17 mouse cellular contexts compared by ENCODE assay signal in the genomic region with DNA sequence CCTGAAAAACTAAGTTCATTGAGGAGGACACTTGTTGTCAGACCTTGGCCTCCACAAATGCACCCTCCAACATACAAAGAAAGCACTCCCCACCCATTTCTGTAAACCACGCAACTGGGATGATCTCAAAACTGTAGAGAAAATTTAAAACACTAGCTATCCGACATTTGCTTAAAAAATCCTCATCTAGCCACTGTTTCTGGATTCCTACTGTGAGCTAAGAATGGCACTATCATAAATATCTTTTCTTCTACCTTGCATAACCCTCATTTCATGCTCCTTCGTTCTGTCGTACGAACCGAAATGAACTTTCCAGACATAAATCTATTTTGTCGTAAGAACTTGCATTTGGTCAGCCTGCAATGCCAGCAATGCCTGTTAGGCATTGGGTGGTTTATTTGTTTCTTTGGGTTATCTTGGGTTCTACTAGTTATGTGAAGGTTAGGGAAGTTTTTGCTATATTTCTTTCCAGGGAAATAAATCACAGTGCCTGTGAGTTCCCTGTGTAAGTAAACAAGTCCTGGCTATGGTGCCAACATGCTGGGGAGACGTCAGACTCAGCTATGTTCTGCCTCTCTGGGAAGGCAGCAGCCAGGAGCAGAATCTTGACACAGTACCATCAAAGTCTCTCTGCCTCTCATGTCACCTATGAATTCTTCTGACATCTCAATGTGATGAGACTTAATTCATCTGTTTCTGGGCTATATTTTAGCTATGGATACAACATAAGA.
"Had no signal": no experiment of that assay in that cellular context is flagged by ENCODE, and none has a peak within 500 bp of the region (broad histone marks: within the 10 kb centered on the region; RNA-seq: fewer than 3 reads in every experiment).

No protein-coding gene starts in this region.

- ATAC-seq: liver, embryonic 12.5 days; liver, postnatal 0 days; lung, postnatal 0 days; midbrain, embryonic 13.5 days; midbrain, embryonic 15.5 days; midbrain, embryonic 16.5 days had no signal

- DNase-seq: left cerebral cortex, postnatal 4 days; liver; liver, embryonic 13.5 days; liver, postnatal 0 days; lung, adult 18-20 months; lung, adult 2 months; lung, embryonic 14.5 days; lung, postnatal 10 days; lung, postnatal 14 days; lung, postnatal 36 days; lung, postnatal 4 days; midbrain, embryonic 14.5 days had no signal
